Comparison of ENCODE assay signal across 8 mouse cellular contexts in genomic region chr13:34575997-34576314, GRCm38 (mm10).
DNase-seq lines count a peak whose midpoint lies in the region; ATAC-seq and TF ChIP-seq lines count a peak whose summit lies in the region.

No protein-coding gene starts in this region.

- H3K27me3 ChIP-seq in lung, postnatal 0 days (replicated peaks; ENCODE audit: insufficient read depth, low read length) = no peaks in the 10 kb centered on the region
- H3K27me3 ChIP-seq in hindbrain, embryonic 10.5 days (ENCODE audit: insufficient read depth, poor library complexity, severe bottlenecking) = no peaks in the 10 kb centered on the region
- no peaks in the 10 kb centered on the region for H3K27me3 ChIP-seq in thymus, adult 2 months (ENCODE audit: control insufficient read depth, insufficient read depth, low read length)

- 8% methylated on average over 1 of the region's 1 CpGs for WGBS in lung, postnatal 0 days
- 27% methylated on average over 1 of the region's 1 CpGs for WGBS in hindbrain, embryonic 10.5 days
- WGBS in thymus, adult 2 months = 63% methylated on average over 1 of the region's 1 CpGs

- no peak overlapping the region for H3K27ac ChIP-seq in lung, postnatal 0 days (ENCODE audit: low read length)
- no peak overlapping the region for H3K27ac ChIP-seq in hindbrain, embryonic 10.5 days
- no peak overlapping the region for H3K27ac ChIP-seq in thymus, adult 2 months (ENCODE audit: control insufficient read depth, insufficient read depth, low read length)

- intact Hi-C loops in left cerebral cortex, postnatal 14 days (cut with DNase I) = no loop called here

- peak; percentile 19 for DNase-seq in lung, postnatal 0 days (ENCODE audit: low spot score)
- no peak for DNase-seq in lung, postnatal 25 days (ENCODE audit: low spot score)
- DNase-seq in hindbrain, embryonic 10.5 days (ENCODE audit: low spot score) = peak; percentile 10
- peak; percentile 73 to 80 for DNase-seq in left cerebral cortex, postnatal 14 days (ENCODE audit: low spot score in 2 of 2)
- peak; percentile 27 for DNase-seq in right cerebral cortex, postnatal 25 days
- no peak for DNase-seq in cerebellum, adult 18-20 months
- DNase-seq in heart, adult 11 months = no peak
- no peak for DNase-seq in thymus, adult 2 months

- H3K4me1 ChIP-seq in lung, postnatal 0 days (ENCODE audit: insufficient read depth, low read depth, low read length) = no peaks in the 10 kb centered on the region
- peaks cover 18% of the 10 kb centered on the region for H3K4me1 ChIP-seq in hindbrain, embryonic 10.5 days (replicated peaks)
- no peaks in the 10 kb centered on the region for H3K4me1 ChIP-seq in thymus, adult 2 months (replicated peaks; ENCODE audit: control insufficient read depth, insufficient read depth, low read length)

- H3K4me3 ChIP-seq in lung, postnatal 0 days (ENCODE audit: low read depth, low read length) = no peak overlapping the region
- H3K4me3 ChIP-seq in hindbrain, embryonic 10.5 days = no peak overlapping the region
- no peak overlapping the region for H3K4me3 ChIP-seq in thymus, adult 2 months (ENCODE audit: control insufficient read depth, insufficient read depth, low read length)

- no peaks in the 10 kb centered on the region for H3K36me3 ChIP-seq in lung, postnatal 0 days (ENCODE audit: insufficient read depth, low read length)
- no peaks in the 10 kb centered on the region for H3K36me3 ChIP-seq in hindbrain, embryonic 10.5 days
- no peaks in the 10 kb centered on the region for H3K36me3 ChIP-seq in thymus, adult 2 months (ENCODE audit: control insufficient read depth, insufficient read depth, low read length)

- H3K9ac ChIP-seq in lung, postnatal 0 days (replicated peaks; ENCODE audit: low read depth) = no peak overlapping the region

- no peak for ATAC-seq in lung, postnatal 0 days

- TF ChIP-seq EP300 in lung, postnatal 0 days (IDR thresholded peaks at IDR 0.05) = no peak

- no peak overlapping the region for H3K4me2 ChIP-seq in lung, postnatal 0 days (replicated peaks; ENCODE audit: low read depth, low read length)

- TF ChIP-seq CTCF in lung, postnatal 0 days (IDR thresholded peaks at IDR 0.05) = no peak
- no peak for TF ChIP-seq CTCF in thymus, adult 2 months (IDR thresholded peaks at IDR 0.05; ENCODE audit: borderline replicate concordance, control insufficient read depth, extremely low read depth, insufficient read depth, low read length, poor library complexity)

- TF ChIP-seq POLR2A in thymus, adult 2 months (IDR thresholded peaks at IDR 0.05; ENCODE audit: control insufficient read depth, extremely low read depth, insufficient read depth, low read length, poor library complexity) = no peak

- H3K9me3 ChIP-seq in lung, postnatal 0 days (ENCODE audit: low read length) = no peaks in the 10 kb centered on the region
- no peaks in the 10 kb centered on the region for H3K9me3 ChIP-seq in hindbrain, embryonic 10.5 days

Comparison
In these comparisons a context has a peak if more than half of its experiments do, and no peak if none do; other contexts are left out.
1. DNase-seq: peak in lung, postnatal 0 days (single experiment), hindbrain, embryonic 10.5 days (single experiment), left cerebral cortex, postnatal 14 days (2 of 2) and right cerebral cortex, postnatal 25 days (single experiment); none in lung, postnatal 25 days (single experiment), cerebellum, adult 18-20 months (0 of 2), heart, adult 11 months (single experiment) and thymus, adult 2 months (single experiment).